In the genomic region with DNA sequence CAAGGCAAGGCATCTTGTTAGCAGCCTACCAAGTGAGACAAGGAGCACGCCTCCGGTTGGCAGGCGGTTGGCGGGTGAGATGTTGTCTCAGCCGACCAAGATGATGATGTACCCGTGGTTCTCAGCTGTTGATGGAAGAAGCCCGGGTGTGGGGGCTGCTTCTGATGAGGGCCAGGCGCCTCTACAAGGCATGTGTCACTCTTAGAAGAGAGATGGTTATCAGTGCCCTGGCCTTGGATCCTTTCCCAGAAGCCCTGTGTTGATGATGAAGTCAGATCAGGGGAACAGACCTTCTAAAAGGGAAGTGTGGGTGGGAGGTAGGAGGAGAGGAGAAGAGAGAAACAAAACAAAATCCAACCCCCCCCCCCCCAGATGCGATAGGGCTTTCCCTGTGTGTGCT, we compare ENCODE assay signal across 8 mouse cellular contexts. TPM values are rescaled to one million over a fixed set of nuclear protein-coding genes. Genes with fewer than 3 reads are reported as not detected.
DNase-seq lines count a peak whose midpoint lies in the region; ATAC-seq and TF ChIP-seq lines count a peak whose summit lies in the region.

No protein-coding gene starts in this region.

- 39% methylated on average over 9 of the region's 9 CpGs for WGBS in lung, embryonic 14.5 days

- no peak overlapping the region for H3K9ac ChIP-seq in lung, embryonic 14.5 days

- DNase-seq in 3134 (ENCODE audit: extremely low read depth, insufficient read length, low spot score) (peak; percentile 46), MN1 (ENCODE audit: low spot score) (peak; percentile 93)
- DNase-seq in frontal cortex, postnatal 36 days (ENCODE audit: low spot score in 2 of 2), result peak; percentile 80 to 84
- DNase-seq in kidney, postnatal 25 days, result peak; percentile 8 to 45
- peak; percentile 62 for DNase-seq in lung, embryonic 14.5 days
- peak; percentile 75 for DNase-seq in telencephalon, adult 2 months (ENCODE audit: low read depth, low spot score)
- DNase-seq in cerebellum, adult 9-11 months, result no peak
- no peak for DNase-seq in cerebellum, postnatal 4 days (ENCODE audit: low spot score in 2 of 2)

- no peaks in the 10 kb centered on the region for H3K9me3 ChIP-seq in lung, embryonic 14.5 days (ENCODE audit: low read depth, low read length)

- H3K4me3 ChIP-seq in lung, embryonic 14.5 days (ENCODE audit: low read depth, low read length), result no peak overlapping the region

- H3K36me3 ChIP-seq in lung, embryonic 14.5 days (ENCODE audit: insufficient read depth), result no peaks in the 10 kb centered on the region

- H3K4me2 ChIP-seq in lung, embryonic 14.5 days, result no peak overlapping the region

- peaks cover 2% of the 10 kb centered on the region; the same call in 1 of the 2 replicates for H3K4me1 ChIP-seq in lung, embryonic 14.5 days (ENCODE audit: insufficient read depth)

- no peak for TF ChIP-seq CTCF in lung, embryonic 14.5 days (IDR thresholded peaks at IDR 0.05; ENCODE audit: low read depth)

- H3K27me3 ChIP-seq in lung, embryonic 14.5 days (ENCODE audit: insufficient read depth, low read length), result no peaks in the 10 kb centered on the region

- H3K27ac ChIP-seq in lung, embryonic 14.5 days (ENCODE audit: low read depth), result no peak overlapping the region; the same call in 1 of the 2 replicates

- peak; percentile 73 for ATAC-seq in lung, embryonic 14.5 days (ENCODE audit: insufficient read depth)

RNA-seq across cellular contexts. Expression of a gene that starts 19.1 kb away (rescaled TPM):
- polyA plus RNA-seq in lung, embryonic 14.5 days (2014; fragmentation: Nextera tagmentation; extraction: Ambion mirVana), result 2.3 and 2.6 TPM in 2 replicates

Comparison
In these comparisons a context has a peak if more than half of its experiments do, and no peak if none do; other contexts are left out.
1. DNase-seq: peak in 3134 (single experiment), MN1 (single experiment), frontal cortex, postnatal 36 days (2 of 2), kidney, postnatal 25 days (2 of 2), lung, embryonic 14.5 days (single experiment) and telencephalon, adult 2 months (single experiment); none in cerebellum, adult 9-11 months (single experiment) and cerebellum, postnatal 4 days (0 of 2).